Mouse (Mus musculus) adrenal gland, postnatal 10 days (tissue): ENCODE data around the gene Lonrf3. TPM values are rescaled to one million over a fixed set of nuclear protein-coding genes. Genes with fewer than 3 reads are reported as not detected.

ENCODE experiments used
- DNase-seq: peaks from one replicate; pipeline ENCODE4 v3.0.0; 2021; ENCODE audit warnings: mixed read lengths
- long read RNA-seq, 2 experiments: library from polyadenylated mRNA; stranded (forward); transcript quantifications; one replicate each; pipeline ENCODE4 v2.0.0; 2021
- microRNA-seq: library from miRNA; unstranded; fragments of <30 nt; microRNA quantifications from one replicate; pipeline ENCODE4 v1.2.0, GENCODE M21; 2021
- total RNA-seq, 2 experiments: library from RNA; stranded (reverse); gene quantifications; 2 replicates each; pipeline ENCODE4 v1.2.3; 2021

Gene Lonrf3
- total RNA-seq: 1 to 10 TPM; 4.9 to 5.8 TPM
- long read RNA-seq, experiment 1, partial matches to known transcripts: 0 of 2 reads
- long read RNA-seq, experiment 1, other reads (novel, unspliced or antisense): 0 of 2 reads
- long read RNA-seq, experiment 2, partial matches to known transcripts: 0 of 1 reads
- long read RNA-seq, experiment 2, other reads (novel, unspliced or antisense): 1 of 1 reads

- DNase-seq: peak; percentile 84
Observed at GRCm38 (mm10) chrX:36328271-36329039, at the start of gene Lonrf3. Gene Lonrf3, plus strand, starts transcription at chrX:36328353.

GRCm38 (mm10) chrX:36278750-36279149 lies 49.4 kb upstream of the Lonrf3 start:
- DNase-seq: no peak

- DNase-seq: peak; percentile 6
Observed at GRCm38 (mm10) chrX:36311420-36311819, 16.7 kb upstream of the Lonrf3 start.

- peak; percentile 42 for DNase-seq
Observed at GRCm38 (mm10) chrX:36327491-36328255, 480 bp upstream of the Lonrf3 start.

- DNase-seq: peak; percentile 37
Observed at GRCm38 (mm10) chrX:36329040-36329649, 992 bp downstream of the Lonrf3 start.

GRCm38 (mm10) chrX:36329849-36330411 lies 1.8 kb downstream of the Lonrf3 start:
- peak; percentile 76 for DNase-seq

GRCm38 (mm10) chrX:36352446-36352845 lies 24.3 kb downstream of the Lonrf3 start:
- DNase-seq: peak; percentile 32

GRCm38 (mm10) chrX:36385340-36385739 lies 57.2 kb downstream of the Lonrf3 start:
- DNase-seq: peak; percentile 17

GRCm38 (mm10) chrX:36389971-36390370 lies 61.8 kb downstream of the Lonrf3 start:
- peak; percentile 5 for DNase-seq

GRCm38 (mm10) chrX:36390503-36390902 lies 62.4 kb downstream of the Lonrf3 start:
- DNase-seq: no peak

GRCm38 (mm10) chrX:36392672-36393071 lies 64.5 kb downstream of the Lonrf3 start:
- DNase-seq: no peak

GRCm38 (mm10) chrX:36393279-36393678 lies 65.1 kb downstream of the Lonrf3 start:
- no peak for DNase-seq

- DNase-seq: no peak
Observed at GRCm38 (mm10) chrX:36400980-36401379, 72.8 kb downstream of the Lonrf3 start, which contains the start of gene Gm6268. Gene Gm6268, plus strand, starts transcription at chrX:36401280.

- peak; percentile 15 for DNase-seq
Observed at GRCm38 (mm10) chrX:36402316-36402715, 74.2 kb downstream of the Lonrf3 start.

Small RNAs within 50 kb of the gene (microRNA-seq; reads per million reads assigned to microRNA genes)
- gene Gm44485: not detected

Other genes with a start within 250 kb of the Lonrf3 start
- gene Il13ra1, start 216.2 kb upstream of the Lonrf3 start, total RNA-seq: 1 to 10 TPM; 8.2 to 9.8 TPM
- gene Zcchc12, start 132.4 kb upstream of the Lonrf3 start, total RNA-seq: 1 to 10 TPM; 5.2 to 9.1 TPM
- not detected for gene Gm6268, start 72.9 kb downstream of the Lonrf3 start, total RNA-seq
- gene Gm14569, start 163.5 kb downstream of the Lonrf3 start, total RNA-seq: under 1 TPM; 0.66 to 0.70 TPM